Mouse (Mus musculus) forebrain, embryonic 16.5 days (tissue): ENCODE data around the gene Stard13. TPM values are rescaled to one million over a fixed set of nuclear protein-coding genes. Genes with fewer than 3 reads are reported as not detected.

ENCODE experiments used
- ATAC-seq: fragments of 200-750 bp; cut with Nextera tagmentation; 2 replicates; pipeline ENCODE4 v1.8.0; 2017; ENCODE audit warnings: mild to moderate bottlenecking, moderate library complexity
- H3K27ac ChIP-seq: fragments of 300-500 bp; sonication (generic); 2 replicates; pipeline ENCODE4 v1.5.1; 2014; ENCODE audit warnings: low read length, control low read depth
- H3K27me3 ChIP-seq: fragments of 300-500 bp; sonication (generic); replicated peaks from 2 replicates; pipeline ENCODE4 v1.6.1; 2014; ENCODE audit warnings: low read length; ENCODE audit not compliant: control insufficient read depth, insufficient read depth
- H3K36me3 ChIP-seq: fragments of 300-500 bp; sonication (generic); 2 replicates; pipeline ENCODE4 v1.6.1; 2014; ENCODE audit not compliant: control insufficient read depth, insufficient read depth
- H3K4me1 ChIP-seq: fragments of 300-500 bp; sonication (generic); replicated peaks from 2 replicates; pipeline ENCODE4 v1.6.1; 2014; ENCODE audit warnings: low read length; ENCODE audit not compliant: control insufficient read depth, insufficient read depth
- H3K4me2 ChIP-seq: fragments of 300-500 bp; sonication (generic); 2 replicates; pipeline ENCODE4 v1.6.1; 2014; ENCODE audit warnings: mild to moderate bottlenecking, low read length, control low read depth
- H3K4me3 ChIP-seq: fragments of 300-500 bp; sonication (generic); replicated peaks from 2 replicates; pipeline ENCODE4 v1.5.1; 2014; ENCODE audit warnings: mild to moderate bottlenecking, low read length, control low read depth
- H3K9ac ChIP-seq: fragments of 300-500 bp; sonication (generic); replicated peaks from 2 replicates; pipeline ENCODE4 v1.6.1; 2014; ENCODE audit warnings: low read depth, low read length, control low read depth
- H3K9me3 ChIP-seq: fragments of 300-500 bp; sonication (generic); 2 replicates; pipeline ENCODE4 v1.6.1; 2016; ENCODE audit warnings: low read length; ENCODE audit not compliant: control insufficient read depth
- WGBS: fragments of 180-500 bp; shearing (Covaris S2); extraction: QIAGEN DNeasy Blood & Tissue Kit; methylation state at CpG from one replicate; pipeline ENCODE4 v1.1.7; 2014; 5-methylcytosine and 5-hydroxymethylcytosine counted together
- polyA plus RNA-seq: library from polyadenylated mRNA; unstranded; fragments of >200 nt; fragmentation: Nextera tagmentation; extraction: Ambion mirVana; gene quantifications from 2 replicates; pipeline ENCODE4 v1.2.1, GENCODE M21; 2015

The Stard13 gene
- polyA plus RNA-seq, 1 experiment from 2014 or later: 3.5 TPM

- Histone ChIP-seq H3K9ac (no peak overlapping the region), H3K27me3 (no peaks in the 10 kb centered on the region), H3K9me3 (no peaks in the 10 kb centered on the region), H3K4me1 (peaks cover 24% of the 10 kb centered on the region), H3K36me3 (no peaks in the 10 kb centered on the region), H3K27ac (peak overlapping the region; percentile 51), H3K4me2 (no peak overlapping the region), H3K4me3 (no peak overlapping the region)
- ATAC-seq: peak; percentile 69
- WGBS: 6% methylated on average over 1 of the region's 1 CpGs
These were observed 210.7 kb downstream of the Stard13 start for GRCm38 (mm10) chr5:151022939-151023338.

GRCm38 (mm10) chr5:151022026-151022425 is 211.6 kb downstream of the Stard13 start:
- Histone ChIP-seq H3K9me3 (no peaks in the 10 kb centered on the region), H3K4me3 (no peak overlapping the region), H3K9ac (no peak overlapping the region), H3K27ac (no peak overlapping the region), H3K36me3 (no peaks in the 10 kb centered on the region), H3K4me1 (peaks cover 15% of the 10 kb centered on the region), H3K4me2 (no peak overlapping the region), H3K27me3 (no peaks in the 10 kb centered on the region)
- 83% methylated on average over 7 of the region's 7 CpGs for WGBS
- no peak for ATAC-seq

GRCm38 (mm10) chr5:151020831-151021230 is 212.8 kb downstream of the Stard13 start:
- no peaks in the 10 kb centered on the region for H3K27me3 ChIP-seq
- H3K36me3 ChIP-seq: no peaks in the 10 kb centered on the region
- H3K4me3 ChIP-seq: no peak overlapping the region
- no peak overlapping the region for H3K9ac ChIP-seq
- no peak for ATAC-seq
- 83% methylated on average over 14 of the region's 14 CpGs for WGBS
- H3K4me2 ChIP-seq: no peak overlapping the region
- H3K27ac ChIP-seq: no peak overlapping the region
- H3K9me3 ChIP-seq: no peaks in the 10 kb centered on the region
- peaks cover 12% of the 10 kb centered on the region for H3K4me1 ChIP-seq

GRCm38 (mm10) chr5:151020031-151020820 is 213.4 kb downstream of the Stard13 start:
- H3K4me3 ChIP-seq: no peak overlapping the region
- H3K27me3 ChIP-seq: no peaks in the 10 kb centered on the region
- H3K4me1 ChIP-seq: peaks cover 12% of the 10 kb centered on the region
- no peak overlapping the region for H3K9ac ChIP-seq
- H3K4me2 ChIP-seq: no peak overlapping the region
- no peaks in the 10 kb centered on the region for H3K36me3 ChIP-seq
- 59% methylated on average over 13 of the region's 13 CpGs for WGBS
- no peaks in the 10 kb centered on the region for H3K9me3 ChIP-seq
- no peak overlapping the region for H3K27ac ChIP-seq
- no peak for ATAC-seq

GRCm38 (mm10) chr5:151018959-151019358 is 214.7 kb downstream of the Stard13 start:
- Histone ChIP-seq H3K27ac (no peak overlapping the region), H3K27me3 (no peaks in the 10 kb centered on the region), H3K9me3 (no peaks in the 10 kb centered on the region), H3K4me1 (peaks cover 12% of the 10 kb centered on the region), H3K36me3 (no peaks in the 10 kb centered on the region), H3K4me2 (no peak overlapping the region), H3K9ac (no peak overlapping the region), H3K4me3 (no peak overlapping the region)
- ATAC-seq: no peak
- WGBS: 69% methylated on average over 5 of the region's 5 CpGs

- no peaks in the 10 kb centered on the region for H3K9me3 ChIP-seq
- no peaks in the 10 kb centered on the region for H3K36me3 ChIP-seq
- H3K27ac ChIP-seq: no peak overlapping the region
- 83% methylated on average over 5 of the region's 5 CpGs for WGBS
- no peaks in the 10 kb centered on the region for H3K27me3 ChIP-seq
- H3K4me1 ChIP-seq: peaks cover 10% of the 10 kb centered on the region
- no peak overlapping the region for H3K9ac ChIP-seq
- H3K4me2 ChIP-seq: no peak overlapping the region
- ATAC-seq: no peak
- no peak overlapping the region for H3K4me3 ChIP-seq
These were observed 215.2 kb downstream of the Stard13 start for GRCm38 (mm10) chr5:151018450-151018849.

- H3K27me3 ChIP-seq: no peaks in the 10 kb centered on the region
- no peak overlapping the region for H3K9ac ChIP-seq
- H3K27ac ChIP-seq: no peak overlapping the region
- H3K9me3 ChIP-seq: no peaks in the 10 kb centered on the region
- H3K4me2 ChIP-seq: no peak overlapping the region
- H3K4me1 ChIP-seq: no peaks in the 10 kb centered on the region
- no peak overlapping the region for H3K4me3 ChIP-seq
- no peak for ATAC-seq
- no peaks in the 10 kb centered on the region for H3K36me3 ChIP-seq
- WGBS: 83% methylated on average over 1 of the region's 1 CpGs
These were observed 229.3 kb downstream of the Stard13 start for GRCm38 (mm10) chr5:151004216-151004755.

- Histone ChIP-seq H3K36me3 (no peaks in the 10 kb centered on the region), H3K4me2 (no peak overlapping the region), H3K27me3 (no peaks in the 10 kb centered on the region), H3K27ac (no peak overlapping the region), H3K9ac (no peak overlapping the region), H3K4me1 (no peaks in the 10 kb centered on the region), H3K9me3 (no peaks in the 10 kb centered on the region), H3K4me3 (no peak overlapping the region)
- ATAC-seq: no peak
- 95% methylated on average over 4 of the region's 4 CpGs for WGBS
These were observed 231.6 kb downstream of the Stard13 start for GRCm38 (mm10) chr5:151002051-151002450.

GRCm38 (mm10) chr5:151001111-151001510 is 232.5 kb downstream of the Stard13 start:
- Histone ChIP-seq H3K9ac (no peak overlapping the region), H3K27me3 (no peaks in the 10 kb centered on the region), H3K36me3 (no peaks in the 10 kb centered on the region), H3K9me3 (no peaks in the 10 kb centered on the region), H3K27ac (no peak overlapping the region), H3K4me3 (no peak overlapping the region), H3K4me1 (no peaks in the 10 kb centered on the region), H3K4me2 (no peak overlapping the region)
- no peak for ATAC-seq
- 95% methylated on average over 7 of the region's 7 CpGs for WGBS
